Mouse (Mus musculus) hindbrain, embryonic 14.5 days (tissue): ENCODE data around the gene Capn12. TPM values are rescaled to one million over a fixed set of nuclear protein-coding genes. Genes with fewer than 3 reads are reported as not detected.

Experiments used
- ATAC-seq: fragments of 200-750 bp; cut with Nextera tagmentation; 2 replicates; pipeline ENCODE4 v1.8.0; 2017; ENCODE audit warnings: moderate number of reproducible peaks, mild to moderate bottlenecking, moderate TSS enrichment, moderate library complexity; ENCODE audit not compliant: low FRiP score
- DNase-seq: peaks from one replicate; pipeline ENCODE4 v3.0.0-alpha.2; 2015; ENCODE audit warnings: low spot score
- H3K27ac ChIP-seq: fragments of 300-500 bp; sonication (generic); 2 replicates; pipeline ENCODE4 v1.5.1; 2014; ENCODE audit warnings: mild to moderate bottlenecking, moderate library complexity
- H3K27me3 ChIP-seq: fragments of 300-500 bp; sonication (generic); 2 replicates; pipeline ENCODE4 v1.6.1; 2014; ENCODE audit warnings: mild to moderate bottlenecking, low read length, mixed read lengths; ENCODE audit not compliant: control insufficient read depth, insufficient read depth
- H3K36me3 ChIP-seq: fragments of 300-500 bp; sonication (generic); replicated peaks from 2 replicates; pipeline ENCODE4 v1.6.1; 2014; ENCODE audit not compliant: control insufficient read depth, insufficient read depth
- H3K4me1 ChIP-seq: fragments of 300-500 bp; sonication (generic); replicated peaks from 2 replicates; pipeline ENCODE4 v1.6.1; 2014; ENCODE audit warnings: antibody characterized with exemption, low read length, mixed read lengths; ENCODE audit not compliant: control insufficient read depth, insufficient read depth
- H3K4me2 ChIP-seq: fragments of 300-500 bp; sonication (generic); replicated peaks from 2 replicates; pipeline ENCODE4 v1.6.1; 2014; ENCODE audit warnings: mild to moderate bottlenecking, moderate library complexity
- H3K4me3 ChIP-seq: fragments of 300-500 bp; sonication (generic); replicated peaks from 2 replicates; pipeline ENCODE4 v1.5.1; 2014; ENCODE audit warnings: mild to moderate bottlenecking, low read length
- H3K9ac ChIP-seq: fragments of 300-500 bp; sonication (generic); 2 replicates; pipeline ENCODE4 v1.6.1; 2014
- H3K9me3 ChIP-seq: fragments of 300-500 bp; sonication (generic); 2 replicates; pipeline ENCODE4 v1.6.1; 2016; ENCODE audit warnings: low read length; ENCODE audit not compliant: control insufficient read depth
- WGBS: fragments of 180-500 bp; shearing (Covaris S2); extraction: QIAGEN DNeasy Blood & Tissue Kit; methylation state at CpG from one replicate; pipeline ENCODE4 v1.1.7; 2014; 5-methylcytosine and 5-hydroxymethylcytosine counted together
- polyA plus RNA-seq: library from polyadenylated mRNA; unstranded; fragments of >200 nt; fragmentation: Nextera tagmentation; extraction: Ambion mirVana; gene quantifications from 2 replicates; pipeline ENCODE4 v1.2.1, GENCODE M21; 2014

Gene Capn12
- polyA plus RNA-seq, 1 experiment from 2014 or later = 0.24 TPM

DNA sequence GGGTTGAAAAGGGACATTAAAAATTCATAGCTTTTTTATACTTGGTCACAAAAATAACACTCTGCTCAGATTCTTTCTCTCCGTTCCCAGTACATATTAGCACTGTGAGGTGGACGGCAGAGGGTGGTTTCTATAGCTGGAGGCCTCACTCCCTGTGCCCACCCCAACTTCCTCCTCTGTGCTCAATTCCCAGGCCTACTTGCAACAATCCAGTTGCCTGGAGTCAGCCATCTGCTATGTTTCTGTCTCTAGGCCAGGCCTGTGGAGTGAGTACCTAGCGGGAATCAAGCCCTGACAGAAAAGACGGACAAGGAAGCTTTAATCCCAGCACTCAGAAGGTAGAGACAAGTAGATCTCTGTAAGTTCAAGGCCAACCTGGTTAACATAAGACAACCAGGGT, 41.4 kb downstream of the Capn12 start:
- peaks cover 12% of the 10 kb centered on the region for H3K36me3 ChIP-seq
- whole genome bisulfite sequencing = 62% methylated on average over 4 of the region's 4 CpGs
- H3K27ac ChIP-seq = peak overlapping the region; percentile 9; the same call in 1 of the 2 replicates
- H3K9me3 ChIP-seq = no peaks in the 10 kb centered on the region
- ATAC-seq (no peak), DNase-seq (no peak)
- H3K4me1 ChIP-seq = peaks cover 62% of the 10 kb centered on the region
- H3K9ac ChIP-seq = no peak overlapping the region
- no peaks in the 10 kb centered on the region for H3K27me3 ChIP-seq
- H3K4me3 ChIP-seq = no peak overlapping the region
- H3K4me2 ChIP-seq = no peak overlapping the region

DNA sequence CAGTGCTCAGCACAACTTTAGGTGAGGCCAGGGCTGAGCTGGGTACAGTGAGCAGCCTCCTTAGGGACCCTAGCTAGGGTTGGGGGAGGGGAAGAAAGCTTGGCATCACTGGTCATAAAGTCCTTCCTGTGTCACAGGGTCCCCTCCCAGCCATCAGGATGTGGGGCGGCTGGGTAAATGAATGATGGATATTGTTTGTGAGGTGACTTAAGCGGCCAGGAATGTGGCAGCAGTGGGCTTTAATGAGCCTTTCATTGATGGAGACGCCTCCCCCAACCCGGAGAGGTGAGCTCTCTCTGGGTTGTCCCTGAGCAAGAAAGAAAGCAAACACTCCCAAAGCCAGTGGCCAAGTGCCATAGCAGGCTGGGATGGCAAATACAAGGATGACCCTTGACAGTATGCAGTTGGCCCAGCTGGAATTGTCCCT, 42.7 kb downstream of the Capn12 start:
- Histone ChIP-seq H3K4me1 (peaks cover 62% of the 10 kb centered on the region), H3K36me3 (no peaks in the 10 kb centered on the region), H3K27ac (peak overlapping the region; percentile 38), H3K4me3 (no peak overlapping the region), H3K9ac (no peak overlapping the region), H3K27me3 (no peaks in the 10 kb centered on the region), H3K4me2 (no peak overlapping the region), H3K9me3 (no peaks in the 10 kb centered on the region)
- peak; percentile 33 for DNase-seq
- no peak for ATAC-seq
- 10% methylated on average over 4 of the region's 4 CpGs for WGBS

DNA sequence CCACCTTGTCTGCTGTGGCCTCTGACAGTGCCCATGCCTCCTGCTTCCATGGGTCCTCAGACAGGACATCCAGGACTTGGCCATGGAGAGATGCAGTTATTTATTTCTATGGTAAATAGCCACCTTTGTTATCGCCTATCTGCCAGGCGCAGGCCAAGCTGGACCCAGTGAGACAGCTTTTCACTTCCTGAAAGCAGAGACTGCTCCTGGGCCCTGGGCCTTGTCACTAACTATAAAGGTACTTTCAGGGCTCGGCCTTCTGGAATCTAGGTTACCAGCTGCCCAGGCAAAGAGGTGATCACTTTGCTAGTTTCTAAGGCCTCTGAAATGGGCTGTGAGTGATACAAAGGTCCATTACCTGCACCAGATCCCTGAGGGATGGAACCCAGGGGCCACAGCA, 43.6 kb downstream of the Capn12 start:
- DNase-seq (no peak), ATAC-seq (no peak)
- Histone ChIP-seq H3K4me2 (no peak overlapping the region), H3K4me3 (no peak overlapping the region), H3K27me3 (no peaks in the 10 kb centered on the region), H3K9ac (peak overlapping the region; percentile 24; the same call in 1 of the 2 replicates), H3K27ac (peak overlapping the region; percentile 38; the same call in 1 of the 2 replicates), H3K9me3 (no peaks in the 10 kb centered on the region), H3K36me3 (no peaks in the 10 kb centered on the region), H3K4me1 (peaks cover 56% of the 10 kb centered on the region)
- WGBS = 83% methylated on average over 3 of the region's 3 CpGs

GRCm38 (mm10) chr7:28925317-28925716, 44.1 kb downstream of the Capn12 start:
- Histone ChIP-seq H3K4me3 (no peak overlapping the region), H3K9ac (no peak overlapping the region), H3K4me2 (no peak overlapping the region), H3K4me1 (peaks cover 50% of the 10 kb centered on the region), H3K9me3 (no peaks in the 10 kb centered on the region), H3K27ac (peak overlapping the region; percentile 16; the same call in 1 of the 2 replicates), H3K36me3 (no peaks in the 10 kb centered on the region), H3K27me3 (no peaks in the 10 kb centered on the region)
- no peak for DNase-seq
- no peak for ATAC-seq
- WGBS = 48% methylated on average over 9 of the region's 9 CpGs

DNA sequence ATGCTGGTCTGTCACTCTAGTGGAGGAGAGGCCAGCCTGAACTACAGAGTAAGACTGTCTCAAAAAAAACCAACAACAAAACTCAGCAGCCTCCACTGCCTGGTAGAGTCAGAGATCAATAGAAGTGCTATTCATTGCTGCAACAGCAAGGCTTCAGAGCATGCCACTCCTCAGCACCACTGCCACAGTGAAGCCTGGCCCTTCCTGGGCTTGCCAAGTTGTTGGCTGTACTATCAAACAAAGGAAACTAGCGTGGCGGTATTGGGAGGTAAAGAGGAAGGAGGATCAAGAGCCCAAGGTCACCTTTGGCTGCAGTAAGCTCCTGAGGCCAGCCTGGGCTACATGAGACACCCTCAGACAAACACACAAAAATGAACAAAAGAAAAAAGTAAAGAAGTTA, 45.0 kb downstream of the Capn12 start:
- no peak for DNase-seq

GRCm38 (mm10) chr7:28929381-28929780, 48.2 kb downstream of the Capn12 start:
- H3K4me2 ChIP-seq = no peak overlapping the region
- H3K4me3 ChIP-seq = no peak overlapping the region
- DNase-seq (no peak), ATAC-seq (no peak)
- H3K27ac ChIP-seq = no peak overlapping the region
- H3K9me3 ChIP-seq = no peaks in the 10 kb centered on the region
- WGBS = 67% methylated on average over 3 of the region's 3 CpGs
- H3K27me3 ChIP-seq = no peaks in the 10 kb centered on the region
- peaks cover 10% of the 10 kb centered on the region for H3K4me1 ChIP-seq
- H3K36me3 ChIP-seq = no peaks in the 10 kb centered on the region
- H3K9ac ChIP-seq = no peak overlapping the region

More for the DNA sequence above, 45.0 kb downstream of the Capn12 start:
- no peak overlapping the region for H3K9ac ChIP-seq
- WGBS = 71% methylated on average over 2 of the region's 2 CpGs
- peaks cover 42% of the 10 kb centered on the region for H3K4me1 ChIP-seq
- ATAC-seq = no peak
- no peak overlapping the region for H3K4me2 ChIP-seq
- H3K9me3 ChIP-seq = no peaks in the 10 kb centered on the region
- no peak overlapping the region for H3K27ac ChIP-seq
- H3K27me3 ChIP-seq = no peaks in the 10 kb centered on the region
- no peak overlapping the region for H3K4me3 ChIP-seq
- H3K36me3 ChIP-seq = no peaks in the 10 kb centered on the region

GRCm38 (mm10) chr7:28930320-28931031, 49.3 kb downstream of the Capn12 start:
- ATAC-seq (no peak), DNase-seq (no peak)

GRCm38 (mm10) chr7:28931032-28931694, 49.9 kb downstream of the Capn12 start:
- WGBS = 92% methylated on average over 7 of the region's 7 CpGs
- Histone ChIP-seq H3K9me3 (no peaks in the 10 kb centered on the region), H3K27ac (no peak overlapping the region), H3K4me3 (no peak overlapping the region), H3K4me2 (no peak overlapping the region), H3K9ac (no peak overlapping the region), H3K4me1 (no peaks in the 10 kb centered on the region), H3K27me3 (no peaks in the 10 kb centered on the region), H3K36me3 (no peaks in the 10 kb centered on the region)
- ATAC-seq (no peak), DNase-seq (no peak)

More at GRCm38 (mm10) chr7:28930320-28931031, 49.3 kb downstream of the Capn12 start:
- Histone ChIP-seq H3K27me3 (no peaks in the 10 kb centered on the region), H3K4me2 (no peak overlapping the region), H3K4me3 (no peak overlapping the region), H3K27ac (no peak overlapping the region), H3K36me3 (no peaks in the 10 kb centered on the region), H3K9ac (no peak overlapping the region), H3K9me3 (no peaks in the 10 kb centered on the region), H3K4me1 (no peaks in the 10 kb centered on the region; the same call in 1 of the 2 replicates)
- 67% methylated on average over 5 of the region's 5 CpGs for WGBS

DNA sequence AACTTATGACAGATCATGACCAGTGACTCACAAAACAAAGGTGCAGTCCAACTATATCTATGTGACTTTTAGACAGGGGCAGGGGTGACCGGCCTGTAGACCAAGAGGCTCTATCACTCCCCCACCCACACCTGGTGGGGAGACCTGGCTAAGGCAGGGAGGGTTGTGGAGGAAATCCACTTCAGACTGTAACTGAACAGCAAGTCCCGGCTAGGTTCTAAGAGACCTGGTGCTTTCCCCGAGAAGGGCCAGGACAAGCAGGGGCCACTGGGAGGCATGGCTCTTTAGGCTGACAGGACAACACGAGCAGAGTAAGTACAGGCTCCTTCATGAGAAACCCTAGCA, 50.4 kb downstream of the Capn12 start:
- WGBS = 89% methylated on average over 4 of the region's 4 CpGs
- H3K4me1 ChIP-seq = peaks cover 2% of the 10 kb centered on the region; the same call in 1 of the 2 replicates
- H3K27me3 ChIP-seq = no peaks in the 10 kb centered on the region
- no peaks in the 10 kb centered on the region for H3K36me3 ChIP-seq
- no peak overlapping the region for H3K27ac ChIP-seq
- ATAC-seq (no peak), DNase-seq (no peak)
- H3K9me3 ChIP-seq = no peaks in the 10 kb centered on the region
- H3K9ac ChIP-seq = no peak overlapping the region
- no peak overlapping the region for H3K4me3 ChIP-seq
- no peak overlapping the region for H3K4me2 ChIP-seq
